Mouse (Mus musculus) limb, embryonic 15.5 days (tissue): ENCODE measurements around the gene Prdm10. TPM values are rescaled to one million over a fixed set of nuclear protein-coding genes. Genes with fewer than 3 reads are reported as not detected.

Experiments
- ATAC-seq: fragments of 200-750 bp; cut with Nextera tagmentation; 2 replicates; pipeline ENCODE4 v1.8.0; 2017; ENCODE audit warnings: low read depth, moderate TSS enrichment; ENCODE audit not compliant: insufficient number of reproducible peaks, low FRiP score, low TSS enrichment
- H3K27ac ChIP-seq: fragments of 300-500 bp; sonication (generic); 2 replicates; pipeline ENCODE4 v1.5.1; 2015; ENCODE audit warnings: moderate library complexity, mild to moderate bottlenecking, inconsistent platforms
- H3K27me3 ChIP-seq: fragments of 300-500 bp; sonication (generic); 2 replicates; pipeline ENCODE4 v1.6.1; 2015; ENCODE audit warnings: inconsistent platforms
- H3K36me3 ChIP-seq: fragments of 300-500 bp; sonication (generic); 2 replicates; pipeline ENCODE4 v1.6.1; 2015; ENCODE audit warnings: inconsistent platforms
- H3K4me1 ChIP-seq: fragments of 300-500 bp; sonication (generic); 2 replicates; pipeline ENCODE4 v1.6.1; 2015; ENCODE audit warnings: inconsistent platforms
- H3K4me2 ChIP-seq: fragments of 300-500 bp; sonication (generic); 2 replicates; pipeline ENCODE4 v1.6.1; 2015; ENCODE audit warnings: mild to moderate bottlenecking, inconsistent platforms
- H3K4me3 ChIP-seq: fragments of 300-500 bp; sonication (generic); 2 replicates; pipeline ENCODE4 v1.5.1; 2015; ENCODE audit warnings: mild to moderate bottlenecking, inconsistent platforms
- H3K9ac ChIP-seq: fragments of 300-500 bp; sonication (generic); 2 replicates; pipeline ENCODE4 v1.6.1; 2015; ENCODE audit warnings: inconsistent platforms
- H3K9me3 ChIP-seq: fragments of 300-500 bp; sonication (generic); 2 replicates; pipeline ENCODE4 v1.6.1; 2016; ENCODE audit warnings: inconsistent platforms
- WGBS: fragments of 180-500 bp; shearing (Covaris S2); methylation state at CpG from one replicate; pipeline ENCODE4 v1.1.7; 2015; 5-methylcytosine and 5-hydroxymethylcytosine counted together
- polyA plus RNA-seq: library from polyadenylated mRNA; unstranded; fragments of >200 nt; fragmentation: Nextera tagmentation; extraction: Ambion mirVana; gene quantifications from 2 replicates; pipeline ENCODE4 v1.2.1, GENCODE M21; 2015

The Prdm10 gene
- polyA plus RNA-seq, 1 experiment from 2014 or later: 4.4 TPM

- WGBS: 73% methylated on average over 15 of the region's 15 CpGs
- Histone ChIP-seq H3K4me3 (no peak overlapping the region), H3K9ac (no peak overlapping the region), H3K4me2 (no peak overlapping the region), H3K27ac (no peak overlapping the region), H3K36me3 (peaks cover 8% of the 10 kb centered on the region), H3K4me1 (0 out of 2 replicates have a peak, but pooled peaks cover 4% of the 10 kb centered on the region), H3K9me3 (no peaks in the 10 kb centered on the region), H3K27me3 (no peaks in the 10 kb centered on the region)
- no peak for ATAC-seq
These were observed 66.3 kb downstream of the Prdm10 start for GRCm38 (mm10) chr9:31346575-31347080.

- no peak overlapping the region for H3K9ac ChIP-seq
- WGBS: 72% methylated on average over 4 of the region's 4 CpGs
- H3K9me3 ChIP-seq: no peaks in the 10 kb centered on the region
These were observed 68.1 kb downstream of the Prdm10 start for GRCm38 (mm10) chr9:31348458-31348857.

GRCm38 (mm10) chr9:31348915-31349314 lies 68.6 kb downstream of the Prdm10 start:
- 63% methylated on average over 11 of the region's 11 CpGs for WGBS
- H3K4me3 ChIP-seq: no peak overlapping the region

More at GRCm38 (mm10) chr9:31348458-31348857, 68.1 kb downstream of the Prdm10 start:
- Histone ChIP-seq H3K27me3 (no peaks in the 10 kb centered on the region), H3K27ac (no peak overlapping the region), H3K36me3 (peaks cover 11% of the 10 kb centered on the region), H3K4me1 (no peaks in the 10 kb centered on the region), H3K4me2 (no peak overlapping the region), H3K4me3 (no peak overlapping the region)
- no peak for ATAC-seq

GRCm38 (mm10) chr9:31352716-31353115 lies 72.4 kb downstream of the Prdm10 start:
- Histone ChIP-seq H3K36me3 (peaks cover 38% of the 10 kb centered on the region), H3K4me2 (no peak overlapping the region), H3K9me3 (no peaks in the 10 kb centered on the region), H3K4me3 (no peak overlapping the region), H3K4me1 (no peaks in the 10 kb centered on the region), H3K27me3 (no peaks in the 10 kb centered on the region), H3K27ac (no peak overlapping the region), H3K9ac (no peak overlapping the region)
- WGBS: 76% methylated on average over 2 of the region's 2 CpGs
- no peak for ATAC-seq

More at GRCm38 (mm10) chr9:31348915-31349314, 68.6 kb downstream of the Prdm10 start:
- no peak for ATAC-seq
- H3K36me3 ChIP-seq: peaks cover 14% of the 10 kb centered on the region
- no peak overlapping the region for H3K9ac ChIP-seq
- no peaks in the 10 kb centered on the region for H3K27me3 ChIP-seq
- H3K9me3 ChIP-seq: no peaks in the 10 kb centered on the region
- no peak overlapping the region for H3K4me2 ChIP-seq
- H3K27ac ChIP-seq: no peak overlapping the region
- H3K4me1 ChIP-seq: no peaks in the 10 kb centered on the region

GRCm38 (mm10) chr9:31353518-31353917 lies 73.2 kb downstream of the Prdm10 start:
- Histone ChIP-seq H3K4me3 (no peak overlapping the region), H3K4me2 (no peak overlapping the region), H3K9me3 (no peaks in the 10 kb centered on the region), H3K27ac (no peak overlapping the region), H3K9ac (no peak overlapping the region), H3K36me3 (peaks cover 39% of the 10 kb centered on the region), H3K27me3 (no peaks in the 10 kb centered on the region), H3K4me1 (no peaks in the 10 kb centered on the region)
- 92% methylated on average over 10 of the region's 10 CpGs for WGBS
- no peak for ATAC-seq

GRCm38 (mm10) chr9:31354051-31354450 lies 73.7 kb downstream of the Prdm10 start:
- Histone ChIP-seq H3K36me3 (peaks cover 41% of the 10 kb centered on the region), H3K27me3 (no peaks in the 10 kb centered on the region), H3K4me3 (no peak overlapping the region), H3K9me3 (no peaks in the 10 kb centered on the region), H3K4me1 (no peaks in the 10 kb centered on the region), H3K9ac (no peak overlapping the region), H3K27ac (no peak overlapping the region), H3K4me2 (no peak overlapping the region)
- WGBS: 82% methylated on average over 7 of the region's 7 CpGs
- no peak for ATAC-seq

- Histone ChIP-seq H3K27me3 (no peaks in the 10 kb centered on the region), H3K4me3 (no peak overlapping the region), H3K9me3 (no peaks in the 10 kb centered on the region), H3K36me3 (peaks cover 45% of the 10 kb centered on the region), H3K4me2 (no peak overlapping the region), H3K4me1 (no peaks in the 10 kb centered on the region), H3K9ac (no peak overlapping the region), H3K27ac (no peak overlapping the region)
- WGBS: 86% methylated on average over 9 of the region's 9 CpGs
- no peak for ATAC-seq
These were observed 83.6 kb downstream of the Prdm10 start for GRCm38 (mm10) chr9:31363698-31364609.

- no peak overlapping the region for H3K9ac ChIP-seq
- no peaks in the 10 kb centered on the region for H3K9me3 ChIP-seq
- no peak overlapping the region for H3K4me2 ChIP-seq
- no peaks in the 10 kb centered on the region for H3K4me1 ChIP-seq
- H3K27ac ChIP-seq: no peak overlapping the region
- H3K4me3 ChIP-seq: no peak overlapping the region
- peaks cover 37% of the 10 kb centered on the region for H3K36me3 ChIP-seq
- H3K27me3 ChIP-seq: no peaks in the 10 kb centered on the region
- WGBS: 78% methylated on average over 8 of the region's 8 CpGs
- no peak for ATAC-seq
These were observed 84.7 kb downstream of the Prdm10 start for GRCm38 (mm10) chr9:31365086-31365485.

- ATAC-seq: no peak
- Histone ChIP-seq H3K4me2 (no peak overlapping the region), H3K4me3 (no peak overlapping the region), H3K27ac (no peak overlapping the region), H3K4me1 (no peaks in the 10 kb centered on the region), H3K27me3 (no peaks in the 10 kb centered on the region), H3K9ac (no peak overlapping the region), H3K36me3 (peaks cover 22% of the 10 kb centered on the region), H3K9me3 (no peaks in the 10 kb centered on the region)
- 89% methylated on average over 3 of the region's 3 CpGs for WGBS
These were observed 91.4 kb downstream of the Prdm10 start for GRCm38 (mm10) chr9:31371740-31372139.

GRCm38 (mm10) chr9:31376661-31377060 lies 96.3 kb downstream of the Prdm10 start:
- Histone ChIP-seq H3K27ac (no peak overlapping the region), H3K4me3 (no peak overlapping the region), H3K36me3 (peaks cover 7% of the 10 kb centered on the region)

GRCm38 (mm10) chr9:31384786-31385499 lies 104.6 kb downstream of the Prdm10 start:
- Histone ChIP-seq H3K4me2 (peak overlapping the region; percentile 55; the same call in 1 of the 2 replicates), H3K9me3 (no peaks in the 10 kb centered on the region), H3K27me3 (no peaks in the 10 kb centered on the region), H3K4me1 (peaks cover 13% of the 10 kb centered on the region), H3K27ac (no peak overlapping the region), H3K36me3 (peaks cover 4% of the 10 kb centered on the region; the same call in 1 of the 2 replicates), H3K9ac (no peak overlapping the region), H3K4me3 (peak overlapping the region; percentile 74; the same call in 1 of the 2 replicates)
- ATAC-seq: no peak
- 80% methylated on average over 17 of the region's 17 CpGs for WGBS

More at GRCm38 (mm10) chr9:31376661-31377060, 96.3 kb downstream of the Prdm10 start:
- ATAC-seq: no peak
- no peaks in the 10 kb centered on the region for H3K9me3 ChIP-seq
- H3K9ac ChIP-seq: no peak overlapping the region
- H3K27me3 ChIP-seq: no peaks in the 10 kb centered on the region
- no peak overlapping the region for H3K4me2 ChIP-seq
- H3K4me1 ChIP-seq: no peaks in the 10 kb centered on the region

- Histone ChIP-seq H3K9me3 (no peaks in the 10 kb centered on the region), H3K4me2 (peak overlapping the region; percentile 55), H3K36me3 (peaks cover 9% of the 10 kb centered on the region), H3K9ac (no peak overlapping the region), H3K27ac (peak overlapping the region; percentile 43; the same call in 1 of the 2 replicates), H3K4me1 (peaks cover 13% of the 10 kb centered on the region), H3K27me3 (no peaks in the 10 kb centered on the region), H3K4me3 (peak overlapping the region; percentile 74)
- peak; percentile 9; the same call in 1 of the 2 replicates for ATAC-seq
- WGBS: 21% methylated on average over 4 of the region's 4 CpGs
These were observed 105.1 kb downstream of the Prdm10 start for GRCm38 (mm10) chr9:31385500-31385869.
